Mouse (Mus musculus) midbrain, embryonic 13.5 days (tissue): Measurements from ENCODE around the gene Ccz1. TPM values are rescaled to one million over a fixed set of nuclear protein-coding genes. Genes with fewer than 3 reads are reported as not detected.

Experiments used
- ATAC-seq: fragments of 200-750 bp; cut with Nextera tagmentation; 2 replicates; pipeline ENCODE4 v1.8.0; 2017; ENCODE audit warnings: mild to moderate bottlenecking, moderate TSS enrichment, moderate library complexity
- H3K27ac ChIP-seq: fragments of 300-500 bp; sonication (generic); 2 replicates; pipeline ENCODE4 v1.5.1; 2015; ENCODE audit warnings: inconsistent platforms, mild to moderate bottlenecking, moderate library complexity
- H3K27me3 ChIP-seq: fragments of 300-500 bp; sonication (generic); 2 replicates; pipeline ENCODE4 v1.6.1; 2015; ENCODE audit warnings: mild to moderate bottlenecking, inconsistent platforms
- H3K36me3 ChIP-seq: fragments of 300-500 bp; sonication (generic); 2 replicates; pipeline ENCODE4 v1.6.1; 2015; ENCODE audit warnings: mild to moderate bottlenecking, inconsistent platforms
- H3K4me1 ChIP-seq: fragments of 300-500 bp; sonication (generic); replicated peaks from 2 replicates; pipeline ENCODE4 v1.6.1; 2015; ENCODE audit warnings: inconsistent platforms
- H3K4me2 ChIP-seq: fragments of 300-500 bp; sonication (generic); replicated peaks from 2 replicates; pipeline ENCODE4 v1.6.1; 2015; ENCODE audit warnings: moderate library complexity, mild to moderate bottlenecking, inconsistent platforms
- H3K4me3 ChIP-seq: fragments of 300-500 bp; sonication (generic); replicated peaks from 2 replicates; pipeline ENCODE4 v1.5.1; 2015; ENCODE audit warnings: mild to moderate bottlenecking, inconsistent platforms
- H3K9ac ChIP-seq: fragments of 300-500 bp; sonication (generic); replicated peaks from 2 replicates; pipeline ENCODE4 v1.6.1; 2015; ENCODE audit warnings: mild to moderate bottlenecking, inconsistent platforms
- H3K9me3 ChIP-seq: fragments of 300-500 bp; sonication (generic); 2 replicates; pipeline ENCODE4 v1.6.1; 2016; ENCODE audit warnings: mild to moderate bottlenecking, inconsistent platforms
- WGBS: fragments of 180-500 bp; shearing (Covaris S2); methylation state at CpG from one replicate; pipeline ENCODE4 v1.1.7; 2015; 5-methylcytosine and 5-hydroxymethylcytosine counted together
- polyA plus RNA-seq: library from polyadenylated mRNA; unstranded; fragments of >200 nt; fragmentation: Nextera tagmentation; extraction: Ambion mirVana; gene quantifications from 2 replicates; pipeline ENCODE4 v1.2.1, GENCODE M21; 2015

Gene Ccz1
- polyA plus RNA-seq = 94.6 and 95.6 TPM in 2 replicates

- H3K9ac ChIP-seq = peak within 1 kb of the TSS; percentile 90
- H3K4me1 ChIP-seq = peaks cover 9% of the 10 kb centered on the region
- H3K4me2 ChIP-seq = peak within 1 kb of the TSS; percentile 61
- H3K27ac ChIP-seq = peak within 1 kb of the TSS; percentile 80
- 3% methylated on average over 47 of the region's 47 CpGs for WGBS
- H3K4me3 ChIP-seq = peak within 1 kb of the TSS; percentile 78
- ATAC-seq = peak; percentile 100
- peaks cover 28% of the 10 kb centered on the region for H3K36me3 ChIP-seq
- H3K9me3 ChIP-seq = no peaks in the 10 kb centered on the region
- H3K27me3 ChIP-seq = no peaks in the 10 kb centered on the region
Observed at GRCm38 (mm10) chr5:144014551-144015311, at the start of gene Ccz1. Ccz1 (minus strand) TSS chr5:144014877.

DNA sequence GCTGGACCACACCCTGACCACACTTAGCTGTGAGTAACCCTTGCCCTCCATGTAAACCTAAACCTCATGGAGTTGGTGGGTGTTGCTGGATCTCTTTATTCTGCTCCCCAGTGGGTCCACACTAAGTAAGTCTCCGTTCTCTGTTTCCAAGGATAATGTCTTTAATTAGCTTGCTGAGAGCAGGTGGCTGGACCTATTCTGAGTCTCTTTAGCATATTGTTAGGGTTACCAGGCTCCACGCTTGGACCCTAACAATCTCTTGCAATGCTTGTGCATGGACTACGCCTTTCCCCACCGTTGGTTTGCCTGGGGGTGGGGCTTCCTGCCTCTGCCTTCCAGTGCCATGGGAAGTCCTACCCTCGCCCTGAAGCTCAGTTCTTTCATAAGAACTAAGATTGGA is 49.4 kb upstream of the Ccz1 start:
- Histone ChIP-seq H3K9ac (no peak overlapping the region), H3K4me1 (no peaks in the 10 kb centered on the region), H3K27me3 (no peaks in the 10 kb centered on the region), H3K27ac (no peak overlapping the region), H3K36me3 (no peaks in the 10 kb centered on the region), H3K9me3 (no peaks in the 10 kb centered on the region), H3K4me2 (no peak overlapping the region), H3K4me3 (no peak overlapping the region)
- ATAC-seq = no peak
- WGBS = 62% methylated on average over 5 of the region's 5 CpGs

DNA sequence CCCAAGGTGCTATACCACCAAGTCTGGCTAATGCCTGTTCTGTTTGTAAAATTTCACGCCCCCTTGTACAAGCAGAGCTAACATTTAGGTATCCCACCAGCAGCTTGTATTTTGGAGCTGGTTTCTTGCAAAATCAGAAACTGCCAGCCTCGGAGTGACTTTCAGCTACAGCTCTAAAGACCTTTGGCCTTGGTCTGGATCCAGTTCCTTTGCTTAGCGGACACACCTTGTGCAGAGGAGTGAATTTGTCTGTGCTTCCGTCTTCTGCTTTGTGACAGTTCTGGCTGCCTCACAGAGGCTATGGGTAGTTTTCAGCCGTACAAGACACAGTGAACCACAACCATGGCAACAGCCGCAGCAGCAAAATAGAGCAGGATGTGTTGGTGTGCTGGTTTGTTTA is 39.7 kb upstream of the Ccz1 start:
- Histone ChIP-seq H3K27ac (no peak overlapping the region), H3K9me3 (no peaks in the 10 kb centered on the region), H3K4me2 (no peak overlapping the region), H3K9ac (no peak overlapping the region), H3K27me3 (no peaks in the 10 kb centered on the region), H3K4me3 (no peak overlapping the region), H3K4me1 (no peaks in the 10 kb centered on the region), H3K36me3 (no peaks in the 10 kb centered on the region)
- no peak for ATAC-seq
- WGBS = 95% methylated on average over 6 of the region's 6 CpGs

DNA sequence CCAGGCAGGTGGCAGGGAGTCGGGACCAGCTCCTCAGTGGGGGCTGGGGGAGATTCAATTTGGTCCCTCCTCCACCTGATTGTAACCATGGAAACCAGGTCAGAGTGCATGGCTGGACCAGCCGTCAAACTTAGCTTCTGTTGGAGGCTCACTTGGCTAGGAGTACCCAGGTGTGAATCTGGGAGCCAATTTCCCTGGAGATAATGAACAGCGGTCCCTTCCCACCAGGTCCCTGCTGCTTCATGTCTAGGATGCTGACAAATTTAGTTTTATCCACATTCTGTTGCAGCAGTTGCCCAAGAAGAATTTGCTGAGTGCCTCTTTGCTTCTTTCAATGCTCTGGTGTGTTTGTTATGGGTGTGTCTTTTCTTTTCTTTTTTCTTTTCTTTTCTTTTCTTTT is 38.8 kb upstream of the Ccz1 start:
- ATAC-seq = no peak
- WGBS = 45% methylated on average over 3 of the region's 3 CpGs
- no peaks in the 10 kb centered on the region for H3K36me3 ChIP-seq
- H3K27me3 ChIP-seq = no peaks in the 10 kb centered on the region
- H3K9ac ChIP-seq = no peak overlapping the region
- no peak overlapping the region for H3K27ac ChIP-seq
- H3K4me2 ChIP-seq = no peak overlapping the region
- no peaks in the 10 kb centered on the region for H3K4me1 ChIP-seq
- no peaks in the 10 kb centered on the region for H3K9me3 ChIP-seq
- H3K4me3 ChIP-seq = no peak overlapping the region

DNA sequence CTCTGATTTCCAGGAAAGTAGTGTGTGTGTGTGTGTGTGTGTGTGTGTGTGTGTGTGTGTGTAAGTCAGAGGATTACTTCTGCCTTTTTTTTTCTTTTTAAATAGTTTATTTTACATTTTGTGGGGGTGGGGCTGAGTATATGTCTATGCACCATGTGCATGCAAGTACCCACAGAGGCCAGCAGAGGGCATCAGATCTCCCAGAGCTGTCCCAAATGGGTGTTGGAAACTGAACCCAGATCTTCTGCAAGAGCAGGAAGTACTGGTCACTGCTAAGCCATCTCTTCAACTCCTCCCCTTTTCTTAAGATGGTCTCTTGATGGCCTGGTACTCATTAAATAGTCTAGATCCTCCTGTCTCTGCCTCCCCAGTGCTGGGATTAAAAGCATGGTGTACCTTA is 36.6 kb upstream of the Ccz1 start:
- H3K9me3 ChIP-seq = no peaks in the 10 kb centered on the region
- no peaks in the 10 kb centered on the region for H3K27me3 ChIP-seq
- H3K9ac ChIP-seq = no peak overlapping the region
- H3K27ac ChIP-seq = no peak overlapping the region
- H3K4me3 ChIP-seq = no peak overlapping the region
- H3K4me2 ChIP-seq = no peak overlapping the region
- ATAC-seq = no peak
- H3K4me1 ChIP-seq = no peaks in the 10 kb centered on the region
- no peaks in the 10 kb centered on the region for H3K36me3 ChIP-seq

DNA sequence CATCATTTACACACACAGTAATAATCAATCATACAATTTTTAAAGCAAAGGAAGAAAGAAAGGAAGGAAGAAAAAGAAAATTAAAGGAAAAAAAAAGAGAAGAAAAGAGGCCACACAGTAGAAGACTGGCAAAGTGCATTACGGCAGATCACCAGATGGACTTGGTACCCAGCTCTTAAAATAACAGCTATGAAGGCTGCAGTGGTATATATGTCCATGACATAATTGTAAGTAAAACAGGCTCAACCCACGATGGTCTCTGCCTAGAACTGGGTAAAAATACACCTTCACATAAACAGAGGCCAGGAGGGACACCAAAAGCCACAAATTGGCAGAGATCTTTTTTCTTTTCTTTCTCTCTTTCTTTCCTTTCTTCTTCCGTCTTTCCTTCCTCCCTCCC is 35.2 kb upstream of the Ccz1 start:
- ATAC-seq = no peak
- Histone ChIP-seq H3K27ac (no peak overlapping the region), H3K9ac (no peak overlapping the region), H3K4me2 (no peak overlapping the region), H3K27me3 (no peaks in the 10 kb centered on the region), H3K4me1 (no peaks in the 10 kb centered on the region), H3K36me3 (no peaks in the 10 kb centered on the region), H3K9me3 (no peaks in the 10 kb centered on the region), H3K4me3 (no peak overlapping the region)
- WGBS = 71% methylated on average over 3 of the region's 3 CpGs

- ATAC-seq = no peak
- WGBS = 59% methylated on average over 13 of the region's 13 CpGs
Observed at GRCm38 (mm10) chr5:144047324-144047723, 32.6 kb upstream of the Ccz1 start.

DNA sequence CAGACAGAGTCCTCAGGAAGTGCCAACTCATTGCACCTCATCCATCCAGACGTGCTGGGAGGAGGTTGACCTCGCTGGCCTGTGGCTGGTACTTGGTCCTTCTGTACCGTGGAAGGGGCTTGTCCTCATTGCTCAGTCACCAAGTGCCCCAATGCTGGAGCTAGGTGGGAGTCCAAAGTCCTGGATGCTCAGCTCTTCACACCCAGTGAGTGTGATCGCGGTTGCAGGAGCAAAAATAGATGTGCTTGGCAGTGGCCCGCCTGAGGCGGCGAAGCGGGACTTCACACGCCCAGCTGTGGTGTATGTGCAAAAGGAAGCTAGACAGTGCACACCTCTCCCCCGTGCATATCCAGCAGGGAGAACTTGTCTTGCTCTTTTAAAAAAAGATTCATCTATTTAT is 28.5 kb upstream of the Ccz1 start:
- H3K27me3 ChIP-seq = no peaks in the 10 kb centered on the region
- H3K4me1 ChIP-seq = no peaks in the 10 kb centered on the region
- H3K27ac ChIP-seq = no peak overlapping the region
- no peak overlapping the region for H3K4me2 ChIP-seq
- ATAC-seq = no peak
- no peaks in the 10 kb centered on the region for H3K9me3 ChIP-seq
- H3K4me3 ChIP-seq = no peak overlapping the region
- no peak overlapping the region for H3K9ac ChIP-seq
- H3K36me3 ChIP-seq = no peaks in the 10 kb centered on the region
- 94% methylated on average over 11 of the region's 11 CpGs for WGBS

More at GRCm38 (mm10) chr5:144047324-144047723, 32.6 kb upstream of the Ccz1 start:
- Histone ChIP-seq H3K9me3 (no peaks in the 10 kb centered on the region), H3K9ac (no peak overlapping the region), H3K4me3 (no peak overlapping the region), H3K36me3 (no peaks in the 10 kb centered on the region), H3K4me1 (no peaks in the 10 kb centered on the region), H3K27me3 (no peaks in the 10 kb centered on the region), H3K27ac (no peak overlapping the region), H3K4me2 (no peak overlapping the region)

GRCm38 (mm10) chr5:144040720-144041364 is 26.2 kb upstream of the Ccz1 start:
- Histone ChIP-seq H3K9ac (no peak overlapping the region), H3K27me3 (no peaks in the 10 kb centered on the region), H3K9me3 (no peaks in the 10 kb centered on the region), H3K4me1 (no peaks in the 10 kb centered on the region), H3K4me3 (no peak overlapping the region), H3K4me2 (no peak overlapping the region), H3K36me3 (no peaks in the 10 kb centered on the region), H3K27ac (no peak overlapping the region)
- ATAC-seq = peak; percentile 65; the same call in 1 of the 2 replicates
- WGBS = 47% methylated on average over 11 of the region's 11 CpGs

- ATAC-seq = no peak
- WGBS = 93% methylated on average over 5 of the region's 5 CpGs
- no peaks in the 10 kb centered on the region for H3K9me3 ChIP-seq
- H3K4me3 ChIP-seq = no peak overlapping the region
- no peaks in the 10 kb centered on the region for H3K36me3 ChIP-seq
- H3K4me1 ChIP-seq = no peaks in the 10 kb centered on the region
- H3K4me2 ChIP-seq = no peak overlapping the region
- no peaks in the 10 kb centered on the region for H3K27me3 ChIP-seq
- no peak overlapping the region for H3K27ac ChIP-seq
- no peak overlapping the region for H3K9ac ChIP-seq
Observed at GRCm38 (mm10) chr5:144039886-144040285, 25.2 kb upstream of the Ccz1 start.

GRCm38 (mm10) chr5:144039156-144039675 is 24.5 kb upstream of the Ccz1 start:
- WGBS = 83% methylated on average over 9 of the region's 9 CpGs

DNA sequence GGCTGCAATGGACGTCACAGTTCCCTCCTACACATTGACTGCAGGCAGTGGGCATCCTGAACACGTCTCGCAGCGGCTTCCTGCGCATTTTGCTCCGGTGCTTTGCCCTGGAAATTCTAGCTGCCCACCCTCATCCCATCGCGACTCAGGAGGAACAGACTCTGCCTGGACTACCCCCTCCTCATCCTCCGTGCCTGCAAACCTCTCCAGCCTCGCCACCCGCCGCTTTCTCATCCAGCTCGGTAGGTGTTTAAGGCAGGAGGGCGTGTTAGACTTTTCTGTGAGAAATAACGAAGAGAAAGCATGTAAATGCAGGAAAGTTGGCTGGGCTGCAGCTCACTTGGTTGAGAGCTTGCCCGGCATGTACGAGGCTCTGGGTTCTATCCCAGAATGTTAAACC is 22.3 kb upstream of the Ccz1 start:
- Histone ChIP-seq H3K9ac (no peak overlapping the region), H3K27ac (no peak overlapping the region), H3K9me3 (no peaks in the 10 kb centered on the region), H3K4me1 (no peaks in the 10 kb centered on the region), H3K36me3 (no peaks in the 10 kb centered on the region), H3K27me3 (no peaks in the 10 kb centered on the region), H3K4me3 (no peak overlapping the region), H3K4me2 (0 out of 2 replicates have a peak overlapping the region, but pooled peaks have one; percentile 3)
- 60% methylated on average over 17 of the region's 17 CpGs for WGBS
- no peak for ATAC-seq

More at GRCm38 (mm10) chr5:144039156-144039675, 24.5 kb upstream of the Ccz1 start:
- no peak overlapping the region for H3K4me3 ChIP-seq
- no peak overlapping the region for H3K4me2 ChIP-seq
- H3K9ac ChIP-seq = no peak overlapping the region
- no peaks in the 10 kb centered on the region for H3K9me3 ChIP-seq
- ATAC-seq = no peak
- H3K36me3 ChIP-seq = no peaks in the 10 kb centered on the region
- H3K27ac ChIP-seq = no peak overlapping the region
- no peaks in the 10 kb centered on the region for H3K4me1 ChIP-seq
- H3K27me3 ChIP-seq = no peaks in the 10 kb centered on the region
